Mouse (Mus musculus) megakaryocyte, adult 5-6 weeks (primary cell): ENCODE measurements around the gene Adar. TPM values are rescaled to one million over a fixed set of nuclear protein-coding genes. Genes with fewer than 3 reads are reported as not detected.
A peak's percentile ranks its signal among the peaks of the same experiment; 100 is the strongest.

Experiments
- ATAC-seq: 2 replicates; pipeline ENCODE4 v1.8.0; 2016; ENCODE audit warnings: mild to moderate bottlenecking, inconsistent platforms; ENCODE audit not compliant: poor library complexity, severe bottlenecking
- total RNA-seq, 2 experiments: library from RNA; stranded (forward) in 1 of 2; stranded (reverse) in 1 of 2; fragments of 153-499, 151-499 nt in 1 of 2; fragments of 221-1000, 200-1000 nt in 1 of 2; gene quantifications; 2 replicates each; pipeline versions ENCODE4 v1.2.3 to v1.2.4; 2015 to 2017

Gene Adar
- total RNA-seq, 2 experiments from 2014 or later: 34.9 to 38.5 TPM

DNA sequence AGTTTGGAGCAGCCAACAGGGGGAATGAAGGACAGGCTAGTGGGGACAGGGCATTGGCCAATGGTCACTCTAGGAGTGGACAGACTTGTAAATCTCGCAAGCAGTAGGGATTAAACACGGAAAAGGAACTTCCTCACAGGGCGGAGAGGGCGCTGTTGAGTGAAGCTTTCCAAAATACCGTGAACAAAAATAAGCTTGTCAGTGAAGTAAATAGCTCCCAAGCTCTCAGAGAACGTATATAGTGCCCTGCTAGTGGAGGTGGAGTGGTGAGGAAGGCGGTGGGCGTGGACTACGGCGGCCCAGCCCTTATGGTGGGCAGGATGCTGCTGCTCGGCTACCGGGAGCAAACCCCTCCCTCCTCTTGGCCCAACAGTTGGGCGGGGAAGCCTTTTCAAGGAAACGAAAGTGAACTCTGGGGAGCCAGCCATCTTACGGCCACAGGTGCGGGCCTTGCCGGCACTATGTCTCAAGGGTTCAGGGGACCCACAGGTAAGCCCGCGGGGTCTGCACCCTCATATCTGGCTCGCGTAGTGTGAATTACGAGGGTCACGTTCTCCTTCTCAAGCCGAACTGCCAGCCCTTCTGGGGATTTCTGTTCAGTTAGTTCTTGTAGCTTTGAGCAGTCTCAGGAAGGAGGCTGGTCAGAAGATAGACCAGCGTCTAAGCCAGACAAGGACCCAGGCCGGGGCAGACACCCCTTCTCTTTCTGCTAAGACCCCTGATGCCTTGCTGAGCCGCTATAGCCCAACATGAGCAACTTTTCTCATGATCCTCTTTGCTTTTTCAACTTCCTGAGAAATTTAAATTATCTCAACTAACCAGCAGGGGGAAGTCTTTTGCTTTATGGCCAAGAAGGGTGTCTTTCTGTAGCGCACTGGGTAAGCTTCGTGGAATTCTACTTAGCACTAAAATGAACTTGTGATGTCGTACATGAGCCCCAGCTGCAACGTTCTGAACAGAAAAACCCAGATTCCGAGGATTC, 15.8 kb downstream of the Adar start:
- peak; percentile 96 for ATAC-seq

DNA sequence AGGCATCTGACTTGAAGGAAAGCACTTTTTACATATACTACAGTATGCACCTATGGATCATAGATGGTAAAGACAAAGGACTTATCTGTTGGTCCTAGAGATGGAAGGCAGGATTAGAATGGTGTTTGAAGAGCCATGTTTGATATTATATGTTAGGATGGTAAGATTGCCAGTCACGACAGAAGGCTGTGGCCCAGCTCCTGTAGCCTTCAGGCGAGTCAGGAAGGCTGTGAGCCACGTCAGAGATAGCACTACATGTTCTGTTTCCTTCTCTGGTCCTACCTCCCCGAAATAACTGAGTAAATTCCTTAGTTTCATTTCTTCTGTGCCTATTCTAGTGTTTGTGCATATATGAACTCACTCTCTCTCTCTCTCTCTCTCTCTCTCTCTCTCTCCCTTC, 17.3 kb downstream of the Adar start:
- no peak for ATAC-seq

DNA sequence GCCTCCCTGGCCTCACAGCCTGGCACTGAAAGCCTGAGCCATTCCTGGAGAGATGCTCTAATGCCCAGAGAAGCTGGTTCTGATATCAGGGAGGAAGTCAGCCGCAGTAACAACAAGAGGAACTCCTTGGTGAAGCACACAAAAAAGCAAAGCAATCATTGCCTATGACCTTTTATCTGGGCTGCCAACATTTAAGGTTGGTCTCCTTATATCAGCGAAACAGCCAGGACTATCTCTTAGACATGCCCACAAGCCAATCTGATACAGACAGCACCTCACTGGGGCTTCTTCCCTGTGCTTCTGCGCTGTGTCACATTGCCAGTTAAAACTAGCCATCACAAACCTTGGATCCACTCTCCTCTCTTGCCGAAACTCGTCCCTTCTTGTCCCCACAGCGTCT, 23.7 kb downstream of the Adar start:
- ATAC-seq: no peak

DNA sequence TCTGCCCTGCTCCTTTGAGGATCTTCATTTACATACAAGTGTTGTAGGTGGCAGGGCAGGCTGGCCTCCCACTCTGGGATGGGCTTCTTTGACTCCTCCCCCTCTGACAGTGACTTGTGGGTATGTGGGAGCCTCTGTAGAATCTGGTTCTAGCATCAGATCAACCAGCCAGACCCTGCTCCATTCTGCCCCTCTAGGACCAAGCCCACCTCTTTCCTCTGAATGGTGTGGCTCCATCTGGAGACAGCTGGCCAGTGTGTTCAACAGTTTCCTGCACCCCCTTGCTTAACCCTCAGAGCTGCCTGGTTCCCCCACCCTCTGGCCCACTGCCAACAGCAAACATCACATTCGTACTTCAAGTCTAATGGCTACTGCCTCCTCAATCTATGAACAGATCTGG, 37.5 kb downstream of the Adar start:
- ATAC-seq: no peak

DNA sequence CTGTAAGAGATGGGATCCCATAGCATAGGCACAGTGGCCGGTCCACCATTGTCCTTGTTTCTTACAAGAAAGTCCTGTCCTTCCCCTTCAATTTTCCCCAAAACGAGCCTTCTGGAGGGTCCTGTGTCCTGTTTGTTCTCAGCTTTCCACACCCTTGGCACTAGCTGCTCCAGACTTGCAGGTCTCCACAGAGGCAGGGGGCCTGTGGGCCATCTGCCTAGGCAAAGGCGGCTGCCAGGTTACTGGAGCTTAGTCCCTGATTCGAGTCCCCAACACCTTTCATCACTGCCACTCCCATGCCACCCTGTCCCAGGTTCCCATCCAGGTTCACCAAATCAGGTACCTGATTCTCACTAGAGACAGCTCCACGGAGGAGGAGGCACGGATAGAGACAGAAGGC, 40.5 kb downstream of the Adar start:
- ATAC-seq: no peak

DNA sequence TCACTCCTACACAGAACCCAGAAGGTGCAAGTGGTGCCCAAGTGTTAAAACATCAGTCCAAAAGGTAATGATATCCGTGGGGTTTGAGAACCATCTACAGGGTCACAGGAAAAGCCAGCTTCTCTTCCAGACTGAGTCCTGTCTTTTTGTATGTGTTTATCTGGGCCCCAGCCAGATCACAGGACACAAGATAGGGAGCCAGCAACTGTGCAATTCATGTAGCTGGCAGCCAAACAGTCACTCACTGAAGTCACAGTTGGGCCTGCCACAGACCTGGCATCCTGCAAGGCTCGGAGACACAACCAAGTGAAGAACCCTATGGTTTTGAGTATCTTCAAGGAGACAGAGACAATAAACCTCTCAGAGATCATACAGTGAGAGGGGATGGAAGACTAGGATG, 43.0 kb downstream of the Adar start:
- ATAC-seq: no peak

DNA sequence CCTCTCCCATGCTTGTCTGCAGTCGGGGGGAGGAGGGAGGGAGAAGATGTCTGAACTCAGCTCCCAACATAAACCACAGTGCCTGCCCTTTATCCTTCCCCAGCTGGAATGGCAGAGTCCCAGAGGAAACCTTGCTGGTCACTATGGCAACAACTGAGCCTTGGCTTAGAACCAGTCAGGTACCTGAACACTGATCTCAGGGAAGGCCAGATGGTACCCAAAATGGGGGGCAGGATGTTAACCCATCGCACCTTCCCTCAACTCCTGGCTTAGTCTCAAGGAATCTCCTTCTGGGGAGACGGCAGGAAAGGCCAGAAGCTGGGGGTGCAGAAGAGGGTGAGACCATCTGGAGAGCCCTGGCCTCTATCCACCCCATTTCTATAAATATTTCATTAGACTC, 45.0 kb downstream of the Adar start:
- no peak for ATAC-seq

DNA sequence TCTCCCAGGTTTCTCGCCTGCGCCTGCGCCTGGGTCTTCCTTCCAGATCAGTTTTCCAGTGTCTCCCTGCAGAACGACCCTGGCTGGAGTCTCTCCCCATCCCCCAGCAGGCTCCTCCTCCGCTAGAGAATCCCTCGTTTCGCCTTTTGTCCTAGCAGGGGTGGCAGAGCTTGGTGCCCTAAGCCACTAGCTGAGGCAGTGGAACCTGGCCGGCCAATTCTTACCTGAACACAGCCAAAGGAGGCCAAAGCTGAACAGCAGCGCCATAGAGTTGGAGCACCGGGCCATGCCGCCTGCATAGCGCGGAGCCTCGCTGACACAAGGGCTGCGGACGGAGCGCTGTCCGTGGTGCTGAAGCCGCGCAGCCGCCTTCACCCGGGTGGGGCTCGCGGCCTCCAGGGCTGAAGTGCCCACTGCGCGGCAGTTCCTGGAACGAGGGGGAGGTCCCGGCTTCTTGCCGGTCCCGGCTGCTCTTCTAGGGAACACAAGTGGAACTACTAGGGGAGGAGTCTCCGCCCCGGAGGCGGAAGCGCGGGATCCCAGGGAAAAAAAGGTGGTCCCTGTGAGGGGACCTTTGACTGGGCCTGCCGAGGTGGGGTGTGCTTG, 49.4 kb downstream of the Adar start, which contains the start of gene Chrnb2:
Gene Chrnb2 (minus strand): TSS at position 514 of the 606 bp plus-strand sequence.
- peak; percentile 93 for ATAC-seq

DNA sequence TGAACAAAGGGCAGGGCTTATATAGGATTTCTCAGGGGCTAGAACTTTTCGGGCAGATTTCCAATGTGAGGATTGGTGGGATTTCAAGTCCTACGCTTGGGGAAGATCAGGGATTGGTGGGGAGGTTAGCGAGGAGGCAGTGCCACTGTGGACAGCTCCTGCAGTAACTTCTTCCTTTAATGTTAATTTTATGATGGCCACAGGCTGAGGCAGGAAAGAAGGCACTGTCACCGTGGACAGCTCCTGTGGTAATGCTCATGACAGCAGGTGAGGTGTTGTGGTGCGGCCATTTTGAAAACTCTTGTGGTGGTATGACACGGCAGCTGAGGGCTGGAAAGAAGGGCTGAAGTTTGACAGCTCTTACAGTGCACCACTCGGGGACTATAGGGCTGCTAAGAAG, 54.8 kb downstream of the Adar start:
- no peak for ATAC-seq

DNA sequence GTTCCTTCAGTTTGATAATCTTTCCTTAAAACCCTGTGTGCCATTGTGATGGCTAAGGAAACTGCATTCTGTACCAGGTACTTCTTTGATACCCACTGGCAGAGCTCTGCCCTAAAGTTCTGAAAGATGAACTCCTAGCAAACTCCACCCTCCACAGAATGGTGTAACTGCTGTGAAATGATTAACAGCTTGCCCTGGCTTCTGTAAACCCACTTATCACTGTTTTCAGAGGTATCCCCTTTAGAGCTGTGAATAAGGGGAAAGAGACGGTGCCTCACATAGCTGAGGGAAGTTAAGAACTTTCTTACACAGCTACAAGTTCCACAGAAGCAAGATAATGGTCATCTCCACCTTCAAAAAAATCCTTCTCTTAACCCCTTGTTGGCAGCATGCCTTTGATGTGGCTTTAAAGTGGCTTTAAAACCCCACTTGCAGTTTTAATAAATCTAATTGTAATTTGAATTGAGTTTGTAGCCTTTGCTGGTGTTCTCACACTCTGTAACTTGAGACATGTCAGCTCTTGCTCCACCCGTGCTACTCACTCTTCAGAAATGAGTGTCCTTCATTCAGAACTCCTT, 55.7 kb downstream of the Adar start:
- ATAC-seq: no peak

DNA sequence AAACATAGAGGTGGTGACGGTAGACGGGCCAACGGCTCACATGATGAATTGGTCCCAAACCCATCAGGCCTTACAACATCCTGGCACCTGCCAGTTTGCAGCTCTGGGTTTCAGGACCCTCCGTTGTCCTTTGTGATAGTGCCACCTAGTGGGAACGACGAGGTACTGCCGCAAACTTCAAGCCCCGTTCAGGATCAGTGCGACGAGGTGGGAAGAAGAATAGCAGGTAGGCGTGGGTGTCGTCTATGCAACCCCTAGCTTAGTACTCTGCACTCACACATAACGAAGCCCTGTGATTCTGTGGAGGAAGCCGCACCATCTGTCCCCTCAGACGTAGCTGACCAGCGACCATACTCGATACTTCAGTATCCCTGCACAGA, 57.8 kb downstream of the Adar start:
- ATAC-seq: peak; percentile 67

DNA sequence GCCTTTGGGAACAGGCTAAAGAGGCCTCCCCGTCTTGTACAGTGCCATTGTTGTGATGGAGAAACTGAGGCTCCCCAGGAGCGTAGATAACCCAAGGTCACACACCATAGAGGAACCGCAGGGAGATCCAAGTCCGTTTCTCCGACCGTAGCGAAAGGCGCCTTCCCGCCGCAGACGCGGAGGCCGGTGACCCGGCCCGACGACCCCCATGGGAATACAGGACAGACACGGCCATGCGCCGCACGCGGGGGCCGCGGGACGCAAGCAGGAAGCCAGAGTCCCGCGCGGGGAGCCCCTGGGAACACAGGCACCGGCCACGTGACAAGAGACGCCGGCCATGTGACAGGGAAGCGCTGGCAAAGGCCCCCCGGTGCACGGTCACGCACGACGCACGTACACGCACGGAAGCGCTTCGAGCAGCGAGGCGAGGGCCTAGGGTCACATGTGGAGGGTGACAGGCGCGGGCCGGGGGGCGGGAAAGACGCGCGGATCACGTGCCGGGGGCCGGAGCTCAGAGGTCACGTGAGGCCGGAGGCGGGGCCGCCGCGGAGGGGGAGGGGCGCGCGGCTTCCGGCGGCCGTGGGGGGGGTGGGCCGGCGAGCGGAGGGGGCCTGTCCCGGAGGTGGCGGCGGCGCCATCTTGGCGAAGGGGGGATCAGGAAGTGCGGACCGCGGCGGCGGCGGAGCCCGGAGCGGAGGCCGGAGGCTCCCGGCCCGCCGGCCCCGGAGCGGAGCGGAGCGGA, 58.3 kb downstream of the Adar start, which contains the start of gene Ube2q1:
Gene Ube2q1 (plus strand): TSS at position 649 of the 742 bp plus-strand sequence.
- peak; percentile 85 for ATAC-seq

DNA sequence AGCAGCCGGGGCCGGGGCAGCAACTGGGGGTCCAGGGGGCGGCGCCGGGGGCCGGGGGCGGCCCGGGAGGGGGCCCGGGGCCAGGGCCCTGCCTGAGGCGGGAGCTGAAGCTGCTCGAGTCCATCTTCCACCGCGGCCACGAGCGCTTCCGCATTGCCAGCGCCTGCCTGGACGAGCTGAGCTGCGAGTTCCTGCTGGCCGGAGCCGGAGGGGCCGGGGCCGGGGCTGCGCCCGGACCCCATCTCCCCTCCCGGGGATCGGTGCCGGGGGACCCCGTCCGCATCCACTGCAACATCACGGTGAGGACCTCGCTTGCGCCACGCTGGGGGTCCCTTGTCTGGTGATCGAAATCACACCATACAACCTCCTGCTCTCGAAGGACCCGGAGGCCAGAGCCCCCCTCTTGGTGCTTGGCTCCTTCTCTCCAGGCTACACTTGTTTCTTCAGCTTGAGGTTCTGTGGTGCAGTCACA, 59.0 kb downstream of the Adar start:
- ATAC-seq: 0 out of 2 replicates have a peak, but pooled peaks have one; percentile 24

DNA sequence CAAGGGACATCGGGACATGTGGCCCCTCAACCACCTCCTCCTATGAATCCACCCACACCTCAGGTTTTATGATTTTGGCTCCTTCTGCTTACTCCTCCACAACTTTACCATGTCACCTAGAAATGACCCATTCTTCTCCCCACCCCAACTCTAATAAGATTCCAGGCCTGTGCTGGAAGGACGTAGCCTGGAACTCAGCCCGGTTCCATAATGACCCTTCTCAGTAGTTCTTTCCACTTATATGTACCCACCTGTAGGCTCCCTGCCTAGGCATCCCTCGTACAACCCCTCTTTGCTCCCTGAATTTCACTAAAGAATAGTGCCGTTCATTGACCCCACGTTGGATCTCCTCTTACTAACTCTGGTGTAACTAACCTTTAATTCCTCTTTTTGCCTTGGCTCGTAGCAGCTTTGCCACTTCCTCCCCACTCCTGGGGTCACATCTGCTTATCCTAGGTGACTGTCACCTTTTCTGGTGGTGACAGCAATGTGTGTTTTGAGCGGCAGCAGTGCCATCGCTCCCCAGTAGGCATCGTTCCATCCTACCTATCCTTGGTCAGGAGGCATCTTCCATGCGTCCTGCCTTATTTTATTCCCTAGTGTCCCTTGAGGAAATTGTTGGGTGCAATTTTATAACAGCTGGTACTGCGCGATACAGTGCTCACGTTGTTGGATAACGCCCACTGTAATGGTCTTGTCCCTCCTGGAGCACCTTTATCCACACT, 59.6 kb downstream of the Adar start:
- ATAC-seq: peak; percentile 61

DNA sequence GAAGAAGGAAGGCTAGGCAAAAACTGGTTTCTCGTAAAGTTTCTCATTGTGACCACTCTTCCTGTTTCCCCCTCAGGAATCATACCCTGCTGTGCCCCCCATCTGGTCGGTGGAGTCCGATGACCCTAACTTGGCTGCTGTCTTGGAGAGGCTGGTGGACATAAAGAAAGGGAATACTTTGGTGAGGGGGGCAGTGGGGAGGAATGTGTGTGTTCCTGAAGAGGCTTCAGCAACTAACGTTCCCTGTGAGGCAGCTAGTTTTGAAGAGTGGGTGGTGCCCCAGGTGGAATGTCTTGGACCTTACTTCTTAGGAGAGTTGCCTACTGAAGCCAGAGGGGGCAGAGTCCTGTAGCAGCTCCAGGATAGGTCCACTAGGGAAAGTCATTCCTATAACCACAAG, 61.2 kb downstream of the Adar start:
- no peak for ATAC-seq

DNA sequence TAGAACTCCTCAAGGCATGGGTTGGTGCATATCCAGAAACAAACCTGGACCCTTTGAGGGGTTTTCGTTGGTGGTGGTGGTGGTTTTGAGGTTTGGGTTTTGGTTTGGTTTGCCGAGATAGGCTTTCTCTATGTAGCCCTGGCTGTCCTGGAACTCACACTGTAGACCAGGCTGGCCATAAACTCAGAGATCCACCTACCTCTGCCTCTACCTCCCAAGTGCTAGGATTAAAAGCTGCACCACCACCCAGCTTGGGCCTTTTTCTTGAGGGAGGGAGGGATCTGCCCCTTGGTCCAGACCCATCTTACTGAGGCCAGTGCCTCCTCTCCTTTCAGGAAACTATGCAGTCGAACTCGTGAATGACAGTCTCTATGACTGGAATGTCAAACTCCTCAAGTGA, 65.3 kb downstream of the Adar start:
- no peak for ATAC-seq

DNA sequence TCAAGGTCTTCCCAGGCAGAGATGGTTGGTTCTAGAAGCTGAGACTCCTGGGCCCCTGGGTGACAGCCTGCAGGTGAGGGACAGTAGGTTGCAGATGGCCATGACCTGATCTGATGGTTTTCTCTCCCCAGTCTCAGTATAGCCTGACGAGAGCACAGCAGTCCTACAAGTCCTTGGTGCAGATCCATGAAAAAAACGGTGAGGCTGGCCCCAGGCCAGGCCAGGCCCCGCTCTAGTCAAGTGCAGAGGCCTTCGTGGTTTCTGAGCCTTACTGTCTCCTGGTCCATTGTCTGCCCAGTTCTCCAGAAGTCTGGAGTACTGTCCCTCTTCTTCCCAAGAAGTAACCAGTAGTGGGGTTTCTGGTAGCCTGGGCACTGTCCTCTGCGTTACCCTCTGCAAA, 66.8 kb downstream of the Adar start:
- ATAC-seq: no peak

DNA sequence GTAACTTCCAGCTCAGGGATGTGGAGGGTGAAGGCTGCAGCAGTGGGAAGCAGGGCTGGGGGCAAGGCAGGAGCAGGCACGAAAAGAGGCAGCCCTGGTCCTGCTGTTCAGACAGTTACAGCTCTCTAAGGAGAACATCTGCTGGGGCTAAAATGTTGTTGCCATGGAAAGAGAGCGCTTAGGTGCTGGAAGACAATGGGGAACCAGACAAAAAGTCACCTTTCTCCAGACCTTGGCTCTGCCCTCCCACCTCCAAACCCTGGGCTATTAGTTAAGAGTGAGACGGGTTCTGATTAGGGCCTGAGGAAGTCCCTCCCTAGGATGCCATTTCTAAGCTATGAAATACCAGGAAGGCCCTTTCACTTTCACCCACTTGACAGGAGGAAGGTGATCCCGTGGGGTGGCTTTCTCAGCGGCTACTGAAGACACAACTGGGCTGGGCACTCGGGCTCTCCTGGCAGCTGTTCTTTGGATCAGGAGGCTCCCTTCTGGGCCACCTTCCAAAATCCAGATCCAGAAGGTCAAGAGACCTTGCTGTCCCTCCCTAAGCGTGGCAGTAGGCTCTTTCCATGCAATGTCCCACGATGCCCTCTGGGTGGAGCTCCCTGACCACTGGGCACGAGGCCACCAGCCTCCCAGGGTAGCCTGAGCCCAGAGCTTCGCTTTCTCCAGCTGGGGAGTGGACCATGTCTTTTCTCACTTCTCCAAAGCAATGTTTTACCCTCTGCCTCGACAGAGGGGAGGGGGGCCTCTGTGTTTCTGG, 70.3 kb downstream of the Adar start:
- peak; percentile 96 for ATAC-seq

DNA sequence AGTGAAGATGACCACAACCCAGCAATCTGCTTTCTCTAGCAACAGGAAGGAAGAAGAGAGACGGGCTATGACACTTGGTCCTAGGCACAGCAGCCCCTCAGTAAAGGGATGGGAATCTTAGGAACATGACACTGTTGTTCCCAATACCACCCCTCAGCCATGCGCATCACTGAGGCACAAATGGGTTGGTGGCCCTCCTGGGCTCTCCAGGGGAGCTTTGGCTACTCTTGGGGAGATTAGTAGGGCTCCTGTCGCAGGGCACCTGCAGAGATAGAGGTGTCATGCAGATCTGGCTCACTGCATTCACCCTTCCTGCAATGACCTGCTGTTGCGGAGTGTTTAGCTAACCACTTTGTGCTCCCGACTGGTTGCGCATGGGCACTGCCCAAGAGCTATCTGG, 71.5 kb downstream of the Adar start:
- ATAC-seq: no peak
